Mouse (Mus musculus) CD4-positive naive resting alpha-beta T cell, adult 57 days (primary cell): ENCODE results near the gene Lcn12. TPM values are rescaled to one million over a fixed set of nuclear protein-coding genes. Genes with fewer than 3 reads are reported as not detected.

Experiments
- total RNA-seq: library from RNA; stranded (reverse); gene quantifications from one replicate; pipeline ENCODE4 v1.2.4, GENCODE M21; 2023

Lcn12 gene
- not detected for total RNA-seq

GRCm38 (mm10) chr2:25493476-25493961 lies at the start of gene Lcn12:
TSS of gene Lcn12 (minus strand) at chr2:25493911.

GRCm38 (mm10) chr2:25501593-25502486 lies 8.1 kb upstream of the Lcn12 start, which contains the start of gene C8g:
TSS of gene C8g (minus strand) at chr2:25501719.

GRCm38 (mm10) chr2:25500576-25501405 lies 7.1 kb upstream of the Lcn12 start, which contains the start of gene Fbxw5:
TSS of gene Fbxw5 (plus strand) at chr2:25500750.

GRCm38 (mm10) chr2:25469969-25470368 lies 23.7 kb downstream of the Lcn12 start, which contains the start of gene Ptgds:
TSS of gene Ptgds (minus strand) at chr2:25470046.

GRCm38 (mm10) chr2:25460551-25461309 lies 33.0 kb downstream of the Lcn12 start, which contains the start of gene Paxx:
TSS of gene Paxx (minus strand) at chr2:25461094.

GRCm38 (mm10) chr2:25456205-25456953 lies 37.3 kb downstream of the Lcn12 start, which contains the start of gene Clic3:
TSS of gene Clic3 (plus strand) at chr2:25456838.

Other genes starting within 250 kb of the Lcn12 start
- gene AL732309.1, start 247.0 kb downstream of the Lcn12 start, total RNA-seq = 5.9 TPM
- 24.4 TPM for gene Tmem203, start 238.5 kb downstream of the Lcn12 start, total RNA-seq
- 29.6 TPM for gene Tprn, start 231.3 kb downstream of the Lcn12 start, total RNA-seq
- 35.2 TPM for gene Ssna1, start 221.5 kb downstream of the Lcn12 start, total RNA-seq
- gene Anapc2, start 221.4 kb downstream of the Lcn12 start, total RNA-seq = 99.3 TPM
- not detected for gene Tmem210, start 205.8 kb downstream of the Lcn12 start, total RNA-seq
- gene Lrrc26, start 204.0 kb downstream of the Lcn12 start, total RNA-seq = not detected
- not detected for gene Grin1, start 174.7 kb downstream of the Lcn12 start, total RNA-seq
- gene Man1b1, start 161.6 kb downstream of the Lcn12 start, total RNA-seq = 50.6 TPM
- 17.2 TPM for gene Dpp7, start 137.6 kb downstream of the Lcn12 start, total RNA-seq
- gene Uap1l1, start 128.2 kb downstream of the Lcn12 start, total RNA-seq = 10.3 TPM
- 0.74 TPM for gene Sapcd2, start 121.6 kb downstream of the Lcn12 start, total RNA-seq
- gene Entpd2, start 98.0 kb downstream of the Lcn12 start, total RNA-seq = 1.4 TPM
- gene Npdc1, start 94.6 kb downstream of the Lcn12 start, total RNA-seq = 0.98 TPM
- 0.59 TPM for gene Fut7, start 70.6 kb downstream of the Lcn12 start, total RNA-seq
- 69.0 TPM for gene Abca2, start 65.2 kb downstream of the Lcn12 start, total RNA-seq
- not detected for gene Clic3, start 37.1 kb downstream of the Lcn12 start, total RNA-seq
- gene Paxx, start 32.8 kb downstream of the Lcn12 start, total RNA-seq = 92.6 TPM
- gene Ptgds, start 23.9 kb downstream of the Lcn12 start, total RNA-seq = not detected
- 47.7 TPM for gene Fbxw5, start 6.8 kb upstream of the Lcn12 start, total RNA-seq
- gene C8g, start 7.8 kb upstream of the Lcn12 start, total RNA-seq = not detected
- 49.0 TPM for gene Traf2, start 53.0 kb upstream of the Lcn12 start, total RNA-seq
- 117 TPM for gene Edf1, start 63.9 kb upstream of the Lcn12 start, total RNA-seq
- 3.6 TPM for gene Mamdc4, start 80.9 kb upstream of the Lcn12 start, total RNA-seq
- gene Phpt1, start 81.3 kb upstream of the Lcn12 start, total RNA-seq = 29.9 TPM
- 0.33 TPM for gene Ajm1, start 87.8 kb upstream of the Lcn12 start, total RNA-seq
- 105 TPM for gene Rabl6, start 114.6 kb upstream of the Lcn12 start, total RNA-seq
- gene Ccdc183, start 123.8 kb upstream of the Lcn12 start, total RNA-seq = not detected
- 1.6 TPM for gene Tmem141, start 128.1 kb upstream of the Lcn12 start, total RNA-seq
- gene Fcna, start 134.1 kb upstream of the Lcn12 start, total RNA-seq = 6.2 TPM
- not detected for gene Lcn8, start 159.2 kb upstream of the Lcn12 start, total RNA-seq
- not detected for gene Lcn5, start 164.0 kb upstream of the Lcn12 start, total RNA-seq
- gene Lcn6, start 182.9 kb upstream of the Lcn12 start, total RNA-seq = not detected
- not detected for gene Lcn10, start 188.8 kb upstream of the Lcn12 start, total RNA-seq
- gene Obp2a, start 206.1 kb upstream of the Lcn12 start, total RNA-seq = not detected
- 17.0 TPM for gene Bmyc, start 212.8 kb upstream of the Lcn12 start, total RNA-seq
- not detected for gene Obp2b, start 243.1 kb upstream of the Lcn12 start, total RNA-seq